Mouse (Mus musculus) forebrain, embryonic 16.5 days (tissue): ENCODE measurements around the gene Sel1l3. TPM values are rescaled to one million over a fixed set of nuclear protein-coding genes. Genes with fewer than 3 reads are reported as not detected.

Source experiments
- ATAC-seq: fragments of 200-750 bp; cut with Nextera tagmentation; 2 replicates; pipeline ENCODE4 v1.8.0; 2017; ENCODE audit warnings: mild to moderate bottlenecking, moderate library complexity
- H3K27ac ChIP-seq: fragments of 300-500 bp; sonication (generic); 2 replicates; pipeline ENCODE4 v1.5.1; 2014; ENCODE audit warnings: low read length, control low read depth
- H3K27me3 ChIP-seq: fragments of 300-500 bp; sonication (generic); replicated peaks from 2 replicates; pipeline ENCODE4 v1.6.1; 2014; ENCODE audit warnings: low read length; ENCODE audit not compliant: control insufficient read depth, insufficient read depth
- H3K36me3 ChIP-seq: fragments of 300-500 bp; sonication (generic); 2 replicates; pipeline ENCODE4 v1.6.1; 2014; ENCODE audit not compliant: control insufficient read depth, insufficient read depth
- H3K4me1 ChIP-seq: fragments of 300-500 bp; sonication (generic); replicated peaks from 2 replicates; pipeline ENCODE4 v1.6.1; 2014; ENCODE audit warnings: low read length; ENCODE audit not compliant: control insufficient read depth, insufficient read depth
- H3K4me2 ChIP-seq: fragments of 300-500 bp; sonication (generic); 2 replicates; pipeline ENCODE4 v1.6.1; 2014; ENCODE audit warnings: mild to moderate bottlenecking, low read length, control low read depth
- H3K4me3 ChIP-seq: fragments of 300-500 bp; sonication (generic); replicated peaks from 2 replicates; pipeline ENCODE4 v1.5.1; 2014; ENCODE audit warnings: mild to moderate bottlenecking, low read length, control low read depth
- H3K9ac ChIP-seq: fragments of 300-500 bp; sonication (generic); replicated peaks from 2 replicates; pipeline ENCODE4 v1.6.1; 2014; ENCODE audit warnings: low read depth, low read length, control low read depth
- H3K9me3 ChIP-seq: fragments of 300-500 bp; sonication (generic); 2 replicates; pipeline ENCODE4 v1.6.1; 2016; ENCODE audit warnings: low read length; ENCODE audit not compliant: control insufficient read depth
- WGBS: fragments of 180-500 bp; shearing (Covaris S2); extraction: QIAGEN DNeasy Blood & Tissue Kit; methylation state at CpG from one replicate; pipeline ENCODE4 v1.1.7; 2014; 5-methylcytosine and 5-hydroxymethylcytosine counted together
- polyA plus RNA-seq: library from polyadenylated mRNA; unstranded; fragments of >200 nt; fragmentation: Nextera tagmentation; extraction: Ambion mirVana; gene quantifications from 2 replicates; pipeline ENCODE4 v1.2.1, GENCODE M21; 2015

Sel1l3 gene
- polyA plus RNA-seq = 9.9 and 10.2 TPM in 2 replicates

- Histone ChIP-seq H3K27ac (peak within 1 kb of the TSS; percentile 73), H3K4me3 (peak within 1 kb of the TSS; percentile 51), H3K9me3 (no peaks in the 10 kb centered on the region), H3K4me2 (peak within 1 kb of the TSS; percentile 70), H3K4me1 (peaks cover 37% of the 10 kb centered on the region), H3K27me3 (no peaks in the 10 kb centered on the region), H3K9ac (peak within 1 kb of the TSS; percentile 67), H3K36me3 (no peaks in the 10 kb centered on the region)
- ATAC-seq = peak; percentile 68
- under 1% methylated on average over 24 of the region's 29 CpGs for WGBS
These were observed at the start of gene Sel1l3 for GRCm38 (mm10) chr5:53213711-53214352. Sel1l3 (minus strand) TSS chr5:53213927.

DNA sequence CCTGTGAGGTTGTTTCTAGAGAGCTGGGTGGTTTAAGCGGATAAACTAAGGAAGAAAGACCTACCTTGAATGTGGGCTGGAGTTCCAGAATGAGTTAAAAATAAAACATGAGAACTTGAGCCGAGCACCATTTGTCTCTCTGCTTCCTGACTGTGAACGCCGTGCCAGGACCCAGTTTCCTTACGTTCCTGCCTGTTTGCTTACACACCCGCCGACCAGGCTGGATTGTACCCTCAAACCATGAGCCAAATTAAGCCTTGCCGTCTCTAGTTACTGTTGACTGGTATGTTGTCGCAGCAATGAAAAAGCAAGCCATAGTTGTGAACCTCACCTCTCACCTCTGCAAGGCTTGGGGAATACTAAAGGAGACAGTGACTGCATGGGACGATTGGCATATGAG lies 48.3 kb upstream of the Sel1l3 start:
- H3K27ac ChIP-seq = no peak overlapping the region
- H3K9ac ChIP-seq = no peak overlapping the region
- no peak overlapping the region for H3K4me2 ChIP-seq
- H3K36me3 ChIP-seq = no peaks in the 10 kb centered on the region
- no peak for ATAC-seq
- H3K4me1 ChIP-seq = peaks cover 24% of the 10 kb centered on the region
- H3K9me3 ChIP-seq = 0 out of 2 replicates have a peak, but pooled peaks cover 3% of the 10 kb centered on the region
- no peaks in the 10 kb centered on the region for H3K27me3 ChIP-seq
- WGBS = 81% methylated on average over 10 of the region's 10 CpGs
- no peak overlapping the region for H3K4me3 ChIP-seq

DNA sequence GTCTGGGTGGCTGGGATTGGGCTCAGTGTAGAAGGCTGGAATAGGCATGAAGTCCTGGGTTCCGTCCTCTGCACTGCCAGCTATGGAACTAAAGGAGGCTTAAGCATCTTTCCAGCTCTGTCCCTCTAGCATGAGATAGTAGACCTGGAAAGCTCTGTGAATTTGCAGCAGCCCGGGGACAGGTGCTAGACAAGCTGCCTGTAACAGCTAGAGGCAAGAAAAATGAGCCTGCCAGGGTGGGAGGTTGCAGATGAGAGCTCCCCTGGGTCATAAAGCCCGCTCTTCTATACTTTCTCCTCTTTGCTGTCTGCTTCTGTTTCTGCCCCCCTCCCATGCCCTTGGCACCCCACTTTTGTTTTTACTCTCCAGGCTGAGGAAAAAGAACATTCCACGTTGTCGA lies 46.2 kb upstream of the Sel1l3 start:
- ATAC-seq = peak; percentile 45
- H3K4me3 ChIP-seq = no peak overlapping the region
- 53% methylated on average over 5 of the region's 5 CpGs for WGBS
- 0 out of 2 replicates have a peak, but pooled peaks cover 3% of the 10 kb centered on the region for H3K9me3 ChIP-seq
- peaks cover 27% of the 10 kb centered on the region for H3K4me1 ChIP-seq
- H3K27ac ChIP-seq = 0 out of 2 replicates have a peak overlapping the region, but pooled peaks have one; percentile 52
- H3K9ac ChIP-seq = no peak overlapping the region
- no peak overlapping the region for H3K4me2 ChIP-seq
- H3K27me3 ChIP-seq = no peaks in the 10 kb centered on the region
- H3K36me3 ChIP-seq = no peaks in the 10 kb centered on the region

DNA sequence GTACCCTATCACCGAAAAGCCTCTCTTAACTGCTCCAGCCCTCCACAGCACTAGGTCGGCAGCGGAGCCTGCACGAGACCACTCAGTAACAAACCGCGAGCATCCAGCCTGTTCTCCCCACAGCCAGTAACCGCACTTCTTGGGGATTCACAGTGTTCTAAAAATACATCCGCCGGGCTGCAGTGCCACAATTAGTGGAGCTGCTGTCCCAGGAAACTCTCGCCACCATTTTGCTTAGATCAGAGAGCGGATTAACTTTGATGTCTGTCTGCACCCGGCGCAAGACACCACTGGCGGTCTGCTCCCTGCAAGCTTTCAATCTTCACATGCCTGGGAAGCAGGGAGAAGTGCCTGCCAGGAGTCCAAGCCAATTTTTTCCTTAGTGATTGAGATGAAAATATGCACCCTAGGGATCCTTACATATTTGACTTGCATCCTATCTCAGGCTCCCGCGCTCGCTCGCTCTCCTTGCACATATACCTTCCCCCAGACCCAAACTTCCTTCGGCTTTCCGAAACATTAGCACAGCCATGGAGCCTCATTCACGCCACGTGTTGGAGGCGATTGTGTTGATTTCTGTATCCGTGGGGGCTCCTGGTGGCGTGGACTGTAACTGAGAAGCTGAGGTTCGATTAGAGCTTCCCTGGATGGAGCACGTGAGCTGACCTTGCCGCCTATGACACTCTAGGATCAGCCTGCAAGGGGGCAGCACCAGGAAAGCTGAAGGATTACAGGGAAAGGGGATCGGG lies 44.5 kb upstream of the Sel1l3 start:
- peak; percentile 53 for ATAC-seq
- 3% methylated on average over 29 of the region's 29 CpGs for WGBS
- Histone ChIP-seq H3K27ac (peak overlapping the region; percentile 30; the same call in 1 of the 2 replicates), H3K27me3 (no peaks in the 10 kb centered on the region), H3K4me3 (peak overlapping the region; percentile 36), H3K9me3 (0 out of 2 replicates have a peak, but pooled peaks cover 3% of the 10 kb centered on the region), H3K4me1 (peaks cover 27% of the 10 kb centered on the region), H3K4me2 (peak overlapping the region; percentile 77), H3K36me3 (no peaks in the 10 kb centered on the region), H3K9ac (peak overlapping the region; percentile 56)

- 32% methylated on average over 3 of the region's 3 CpGs for WGBS
- Histone ChIP-seq H3K27ac (no peak overlapping the region), H3K4me3 (no peak overlapping the region), H3K27me3 (no peaks in the 10 kb centered on the region), H3K4me1 (peaks cover 27% of the 10 kb centered on the region), H3K9me3 (no peaks in the 10 kb centered on the region), H3K9ac (no peak overlapping the region), H3K36me3 (no peaks in the 10 kb centered on the region), H3K4me2 (no peak overlapping the region)
- ATAC-seq = no peak
These were observed 41.1 kb upstream of the Sel1l3 start for GRCm38 (mm10) chr5:53254821-53255220.

DNA sequence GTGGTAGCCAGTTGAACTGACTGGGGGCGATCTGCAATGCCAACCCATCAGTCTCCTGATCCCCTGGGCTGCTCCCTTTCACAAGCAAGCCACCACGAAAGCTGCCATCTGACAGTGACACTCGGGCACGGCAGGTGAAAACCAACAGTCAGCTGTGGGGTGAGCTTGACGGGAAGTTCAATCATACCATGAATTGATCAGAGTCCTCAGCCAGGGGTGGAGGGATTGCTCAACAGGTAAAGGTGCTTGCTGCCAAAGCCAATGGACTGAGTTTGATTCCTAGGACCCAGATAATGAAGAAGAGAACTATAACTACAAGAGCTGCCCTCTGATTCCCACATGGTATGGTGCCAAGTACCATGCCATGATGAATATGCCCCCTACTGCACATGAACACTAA lies 40.4 kb upstream of the Sel1l3 start:
- peaks cover 29% of the 10 kb centered on the region for H3K4me1 ChIP-seq
- no peak for ATAC-seq
- H3K27me3 ChIP-seq = no peaks in the 10 kb centered on the region
- H3K27ac ChIP-seq = no peak overlapping the region
- no peak overlapping the region for H3K4me3 ChIP-seq
- H3K4me2 ChIP-seq = no peak overlapping the region
- no peaks in the 10 kb centered on the region for H3K36me3 ChIP-seq
- no peak overlapping the region for H3K9ac ChIP-seq
- no peaks in the 10 kb centered on the region for H3K9me3 ChIP-seq
- WGBS = 75% methylated on average over 5 of the region's 5 CpGs

GRCm38 (mm10) chr5:53249431-53250061 lies 35.8 kb upstream of the Sel1l3 start:
- ATAC-seq = peak; percentile 85
- Histone ChIP-seq H3K27me3 (no peaks in the 10 kb centered on the region), H3K9me3 (no peaks in the 10 kb centered on the region), H3K27ac (no peak overlapping the region), H3K9ac (no peak overlapping the region), H3K4me3 (no peak overlapping the region), H3K4me2 (no peak overlapping the region), H3K4me1 (peaks cover 18% of the 10 kb centered on the region), H3K36me3 (no peaks in the 10 kb centered on the region)
- 32% methylated on average over 4 of the region's 4 CpGs for WGBS

DNA sequence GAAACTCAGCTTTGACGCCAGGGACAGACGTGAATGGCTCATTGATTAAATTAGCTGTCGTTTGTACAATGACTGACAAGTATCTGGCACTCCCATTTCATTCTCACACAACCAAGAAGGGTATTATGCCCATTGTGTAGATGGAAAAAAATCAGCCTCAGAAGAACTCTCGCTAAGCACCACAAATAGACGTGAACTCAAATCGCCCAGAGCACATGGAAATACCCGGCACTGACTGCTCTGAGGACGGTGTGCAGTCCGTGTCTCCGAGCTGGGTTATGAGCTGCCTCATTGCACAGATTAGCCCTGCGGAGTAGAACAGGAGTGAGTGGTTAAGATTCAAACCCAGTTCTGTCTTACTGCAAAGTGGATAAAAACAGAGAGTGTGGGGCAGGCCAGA lies 34.8 kb upstream of the Sel1l3 start:
- no peaks in the 10 kb centered on the region for H3K36me3 ChIP-seq
- ATAC-seq = peak; percentile 39; the same call in 1 of the 2 replicates

GRCm38 (mm10) chr5:53243933-53244332 lies 30.2 kb upstream of the Sel1l3 start:
- Histone ChIP-seq H3K4me1 (peaks cover 21% of the 10 kb centered on the region), H3K27me3 (no peaks in the 10 kb centered on the region), H3K36me3 (no peaks in the 10 kb centered on the region), H3K9me3 (no peaks in the 10 kb centered on the region), H3K27ac (no peak overlapping the region), H3K9ac (no peak overlapping the region), H3K4me3 (no peak overlapping the region), H3K4me2 (no peak overlapping the region)
- no peak for ATAC-seq
- 71% methylated on average over 10 of the region's 10 CpGs for WGBS

More for the DNA sequence above, 34.8 kb upstream of the Sel1l3 start:
- Histone ChIP-seq H3K9me3 (no peaks in the 10 kb centered on the region), H3K4me2 (no peak overlapping the region), H3K9ac (no peak overlapping the region), H3K4me3 (no peak overlapping the region), H3K4me1 (peaks cover 19% of the 10 kb centered on the region), H3K27ac (0 out of 2 replicates have a peak overlapping the region, but pooled peaks have one; percentile 1), H3K27me3 (no peaks in the 10 kb centered on the region)
- 9% methylated on average over 11 of the region's 11 CpGs for WGBS
